Mouse (Mus musculus): Measurements from ENCODE around the gene Jhy.

Gene Jhy

DNA sequence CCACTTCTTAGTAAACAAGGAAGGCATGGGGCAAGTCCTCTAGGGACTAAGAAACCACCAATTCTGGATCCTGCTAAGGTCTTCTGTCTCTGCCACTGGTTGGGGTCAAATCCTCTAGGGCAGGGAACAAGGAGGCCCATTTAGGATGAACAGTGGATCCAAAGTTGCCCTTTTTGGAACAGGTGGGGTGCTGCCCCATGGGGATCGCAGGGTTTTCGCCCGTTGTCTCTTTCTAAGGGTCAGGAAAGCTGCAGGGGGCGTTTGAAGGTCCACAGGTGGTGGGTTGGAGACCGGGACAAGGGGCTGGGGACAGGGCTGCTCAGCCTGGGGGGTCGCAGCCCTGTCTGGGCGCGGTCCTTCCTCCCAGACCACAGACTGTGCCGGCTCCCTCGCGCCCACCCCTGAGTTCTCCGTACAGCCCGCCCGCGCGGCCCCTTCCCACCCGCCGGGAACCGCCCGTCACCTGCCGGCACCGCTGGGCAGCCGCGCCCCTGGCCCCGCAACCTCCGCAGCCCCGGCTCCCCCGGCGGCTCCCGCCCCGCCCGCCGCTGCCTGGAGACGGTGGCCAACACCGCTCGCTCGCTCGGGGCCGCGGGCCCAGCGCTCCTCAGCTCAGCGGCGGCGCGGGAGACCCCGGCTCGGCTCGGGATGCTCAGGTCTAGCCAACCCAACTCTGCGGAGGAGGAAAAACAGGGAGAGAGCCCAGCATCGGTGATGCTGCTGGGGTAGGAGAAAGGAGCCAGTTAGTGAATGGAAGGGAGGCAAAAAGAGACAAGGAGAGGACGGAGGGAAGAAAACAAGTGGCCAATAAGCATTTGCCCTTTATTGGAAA lies at the start of gene Jhy:
Gene Jhy, minus strand, starts transcription at position 533 of the 832 bp plus-strand sequence.
- no peak for DNase-seq (ENCODE audit: extremely low read depth, low read depth, low spot score)

DNA sequence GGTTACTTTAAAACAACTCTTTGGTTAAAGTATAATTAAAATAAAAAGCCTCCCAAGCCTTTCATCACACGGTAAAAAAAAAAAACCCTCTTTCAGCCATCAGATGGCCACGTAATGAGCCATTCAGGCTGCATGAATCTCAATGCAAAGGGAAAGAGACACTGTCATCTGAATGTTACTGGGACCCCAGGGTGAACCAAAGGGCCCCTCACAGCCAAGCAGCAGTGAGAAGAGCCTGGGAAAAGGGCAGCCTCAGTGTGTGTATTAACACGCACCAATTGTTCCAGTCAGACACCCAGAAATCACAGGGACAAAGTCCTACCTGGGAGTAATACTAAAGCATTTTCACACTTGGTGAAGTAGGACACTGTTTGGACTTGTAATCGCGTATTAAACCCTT lies 48.5 kb upstream of the Jhy start:
- DNase-seq (ENCODE audit: extremely low read depth, low read depth, low spot score), result no peak

DNA sequence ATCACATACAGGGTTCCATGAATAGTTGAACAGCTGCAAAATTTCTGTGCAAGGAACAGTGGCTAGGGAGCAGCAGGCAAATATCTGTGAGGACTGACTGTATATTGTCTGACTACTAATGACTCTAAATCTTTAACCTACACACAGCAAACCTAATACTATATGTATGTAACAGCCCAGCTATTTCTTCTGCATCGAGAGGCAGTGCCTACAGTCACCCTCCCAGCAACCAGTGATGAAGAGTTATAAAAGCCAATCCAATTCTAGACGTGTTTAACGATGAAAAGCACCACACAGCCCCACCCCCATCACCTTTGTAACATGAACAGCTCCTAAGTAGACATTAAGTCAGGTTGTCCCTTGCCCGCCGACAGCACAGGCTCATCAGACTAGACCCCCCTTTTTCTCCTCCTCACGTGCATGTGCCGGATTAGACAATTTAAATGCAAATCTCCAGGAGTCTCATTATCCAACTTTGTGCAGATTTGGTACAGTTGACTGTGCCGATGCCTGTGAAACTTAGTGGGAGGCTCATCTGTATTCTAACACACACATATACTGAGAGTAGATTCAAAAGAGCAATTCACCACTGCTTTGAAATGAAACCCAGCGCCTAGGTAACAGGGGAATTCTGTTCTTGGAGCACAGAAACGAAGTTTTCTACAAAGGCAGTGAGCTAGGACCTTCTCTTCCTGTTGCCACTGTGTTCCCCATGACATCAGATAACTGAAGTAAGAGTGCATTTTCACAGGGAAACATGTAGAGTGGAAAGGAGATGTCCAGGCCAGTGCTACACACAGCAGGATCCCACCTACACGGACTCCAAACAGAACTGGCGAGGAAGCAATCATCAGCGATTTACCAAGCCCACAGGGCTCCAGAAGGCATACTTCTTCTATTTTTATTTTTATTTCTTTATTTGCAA lies 47.9 kb upstream of the Jhy start:
- no peak for DNase-seq (ENCODE audit: extremely low read depth, low read depth, low spot score)

DNA sequence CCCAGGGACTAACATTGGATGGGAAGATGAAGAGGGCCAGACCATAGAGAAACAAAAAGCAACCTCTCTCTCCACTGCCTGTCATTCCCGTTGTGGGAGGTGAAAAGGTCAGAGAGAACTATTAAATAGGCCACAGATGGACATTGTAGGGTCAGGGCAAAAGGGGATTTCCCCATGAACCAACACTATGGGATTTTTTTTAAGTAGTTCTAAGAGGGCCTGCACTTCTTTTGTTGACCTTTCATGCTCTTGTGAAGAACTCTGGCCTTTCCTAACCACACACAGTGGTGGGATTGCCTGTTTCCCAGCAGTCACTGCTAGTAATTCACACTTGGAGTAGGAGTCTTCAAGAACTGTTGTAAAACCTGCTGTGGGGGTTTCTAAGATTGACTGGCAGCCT lies 43.9 kb upstream of the Jhy start:
- DNase-seq (ENCODE audit: extremely low read depth, low read depth, low spot score), result no peak

DNA sequence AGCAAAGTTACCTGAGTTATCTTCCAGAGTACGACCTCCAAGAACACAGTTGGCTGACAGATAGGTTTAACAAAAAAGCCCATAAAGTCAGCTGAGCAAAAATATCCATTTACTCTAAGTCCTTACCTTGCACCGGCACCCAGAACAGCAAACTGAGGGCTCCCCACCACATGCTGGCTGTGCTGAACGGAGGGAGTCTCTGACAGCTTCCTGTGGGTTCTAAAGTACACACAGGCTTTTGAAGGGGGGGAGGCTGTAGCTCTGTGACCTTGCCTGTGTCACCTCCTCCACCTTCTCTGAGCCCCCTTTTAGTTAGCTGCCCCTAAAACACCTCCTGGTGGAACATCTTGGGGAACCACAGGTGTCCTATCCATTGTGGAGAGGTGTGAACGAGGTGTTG lies 40.5 kb upstream of the Jhy start, which contains the start of gene Crtam:
Gene Crtam, minus strand, starts transcription at position 214 of the 400 bp plus-strand sequence.
- no peak for DNase-seq (ENCODE audit: extremely low read depth, low read depth, low spot score)

DNA sequence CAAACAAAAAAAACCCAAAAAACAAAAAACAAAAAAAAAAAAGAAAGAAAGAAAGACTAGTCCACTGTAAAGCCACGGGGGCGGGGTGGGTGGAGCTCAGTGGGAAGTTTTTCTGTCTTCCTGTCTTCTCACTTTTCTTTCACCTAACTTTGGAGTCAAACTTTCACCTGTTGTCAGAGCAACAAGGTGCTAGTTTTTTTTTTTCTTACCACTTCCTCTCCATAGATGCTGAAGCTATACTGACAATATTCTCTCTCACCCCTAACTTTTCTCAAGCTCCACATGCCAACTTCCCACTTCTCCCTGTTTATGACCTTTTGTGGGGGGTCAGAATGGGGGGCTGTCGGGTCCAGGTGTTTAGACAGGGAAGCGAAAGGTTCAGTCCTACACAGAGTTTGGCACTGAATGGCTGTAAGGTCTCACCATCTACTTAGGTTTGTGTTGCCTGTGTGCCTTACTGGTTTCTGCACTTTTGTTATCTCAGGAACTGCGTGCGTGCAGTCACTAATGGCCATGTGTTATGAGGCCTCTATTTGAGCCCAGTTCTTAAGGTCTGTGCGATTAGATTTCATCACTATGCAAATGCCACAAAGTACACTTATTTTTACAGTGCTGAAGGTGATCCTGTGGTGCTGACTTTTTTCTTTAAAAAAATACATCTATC lies 33.3 kb upstream of the Jhy start:
- DNase-seq (ENCODE audit: extremely low read depth, low read depth, low spot score), result no peak

DNA sequence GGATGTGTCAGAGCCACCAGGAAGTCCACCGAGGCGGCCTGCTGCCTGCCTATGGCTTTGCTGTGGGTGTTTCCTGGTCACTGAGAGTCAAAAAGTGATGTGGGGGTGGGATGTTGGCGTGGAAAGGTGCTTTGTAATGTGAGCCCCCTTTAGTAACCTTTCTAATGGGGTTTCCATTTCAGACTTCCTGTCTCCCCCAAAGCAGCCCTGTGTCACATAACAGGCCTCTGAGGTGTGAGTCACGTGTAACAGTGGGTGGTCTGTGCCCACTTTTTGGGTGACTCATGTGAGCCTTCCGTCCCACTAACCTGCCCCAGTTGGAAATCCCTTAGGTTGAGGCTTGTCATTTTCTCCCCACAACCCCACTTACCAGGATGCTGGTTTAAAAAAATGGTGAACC lies 30.2 kb upstream of the Jhy start:
- DNase-seq (ENCODE audit: extremely low read depth, low read depth, low spot score), result no peak

DNA sequence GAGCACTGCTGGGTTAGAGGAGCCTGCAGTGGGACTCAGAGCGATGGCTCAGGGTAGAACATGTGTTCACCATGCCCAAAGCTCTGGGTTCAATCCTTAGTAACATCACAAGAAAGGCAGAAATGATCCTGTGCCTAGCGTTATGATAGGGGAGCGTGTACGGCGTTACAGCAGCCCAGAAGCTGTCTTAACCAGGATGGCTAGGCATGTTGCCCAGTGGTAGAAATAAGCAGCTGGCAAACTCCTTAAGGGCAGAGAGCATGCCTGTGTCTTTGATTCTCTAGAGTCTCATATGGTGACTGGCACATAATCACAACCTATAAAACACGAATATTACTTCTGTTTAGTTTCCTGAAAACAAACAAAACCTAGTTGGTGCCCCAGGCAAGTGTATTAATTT lies 27.6 kb upstream of the Jhy start:
- no peak for DNase-seq (ENCODE audit: extremely low read depth, low read depth, low spot score)

DNA sequence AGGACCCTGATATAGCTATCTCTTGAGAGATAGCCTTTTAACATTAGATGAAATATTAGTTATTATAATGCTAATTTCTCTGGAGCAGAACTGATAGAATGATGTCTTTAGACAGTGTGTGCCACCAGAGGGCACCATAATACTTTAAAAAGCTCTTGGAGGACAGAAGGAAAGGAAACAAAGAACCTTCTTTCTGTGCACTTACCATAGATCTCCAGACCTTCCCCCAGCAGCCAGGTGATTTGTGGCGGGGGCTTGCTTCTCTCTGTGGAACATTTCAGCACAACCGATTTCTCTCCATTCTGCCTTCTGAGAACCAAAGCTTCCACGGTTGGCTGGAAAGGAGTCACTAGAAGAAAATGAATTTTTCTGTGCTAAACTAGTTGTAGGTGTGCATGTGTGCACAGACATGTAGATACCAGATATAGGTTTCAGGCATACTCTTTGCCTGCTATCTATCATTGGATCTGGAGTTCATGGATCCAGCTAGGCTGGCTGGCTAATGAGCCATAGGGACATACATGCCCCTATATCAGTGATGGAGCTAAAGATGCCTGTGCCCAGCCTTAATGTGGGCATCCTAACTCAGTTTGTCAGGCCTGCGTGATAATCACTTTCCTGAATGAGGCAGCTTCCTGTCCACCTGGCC lies 26.1 kb upstream of the Jhy start:
- DNase-seq (ENCODE audit: extremely low read depth, low read depth, low spot score), result no peak

DNA sequence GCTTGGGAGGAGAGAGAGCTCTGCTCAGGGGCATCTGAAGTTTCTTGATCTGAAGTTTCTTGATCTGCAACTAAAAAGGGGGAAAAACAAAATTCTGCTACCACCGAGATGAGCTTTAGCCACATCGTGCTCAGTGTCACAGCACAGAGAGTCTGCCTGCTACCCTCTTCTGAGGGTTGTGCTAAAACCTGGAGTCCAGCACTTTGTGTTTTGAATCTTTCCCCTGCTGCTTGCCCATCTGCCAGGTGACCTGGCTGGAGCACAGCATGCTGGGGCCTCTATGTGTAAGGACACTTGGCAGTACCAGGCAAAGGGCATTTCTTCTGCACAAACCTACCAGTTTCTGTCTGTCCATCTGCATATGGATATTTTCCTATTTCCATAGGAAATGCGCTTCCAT lies 20.4 kb upstream of the Jhy start:
- no peak for DNase-seq (ENCODE audit: extremely low read depth, low read depth, low spot score)

DNA sequence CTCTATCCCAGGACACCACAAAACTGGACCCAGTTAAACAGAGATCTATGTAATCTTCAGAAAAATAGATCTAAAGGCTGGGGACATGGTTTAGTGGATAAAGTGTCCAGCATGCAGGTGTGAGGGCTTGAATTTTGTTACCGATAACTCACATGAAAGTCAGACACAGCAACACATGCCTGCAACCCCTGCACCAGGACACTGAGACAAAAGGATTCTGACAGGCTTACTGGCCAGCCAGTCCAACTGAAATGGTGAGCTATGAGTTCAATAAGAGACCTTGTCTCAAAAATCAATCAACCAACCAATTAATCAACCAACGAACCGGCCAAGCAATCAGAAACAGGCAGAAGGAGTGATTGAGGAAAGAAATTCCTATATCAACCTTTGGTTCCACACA lies 19.8 kb upstream of the Jhy start:
- no peak for DNase-seq (ENCODE audit: extremely low read depth, low read depth, low spot score)

DNA sequence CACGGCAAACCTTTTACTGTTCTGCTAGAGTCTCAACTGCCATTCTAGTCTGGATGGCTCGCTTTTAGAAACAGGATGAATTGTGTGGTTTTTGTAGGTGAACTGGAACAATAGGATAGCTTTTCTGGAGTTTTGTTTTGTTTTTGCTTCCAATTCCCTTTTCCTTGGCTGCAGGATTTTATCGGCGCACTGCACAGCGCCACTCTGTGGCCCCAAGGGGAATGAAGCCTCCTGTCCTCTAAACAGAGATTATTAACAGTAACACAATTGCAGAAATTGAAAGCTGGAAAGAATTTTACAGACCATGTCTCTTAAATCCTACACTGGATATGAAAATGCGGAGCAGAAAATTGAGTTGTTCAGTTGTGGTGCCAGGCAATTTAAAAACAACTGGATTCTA lies 18.6 kb upstream of the Jhy start:
- no peak for DNase-seq (ENCODE audit: extremely low read depth, low read depth, low spot score)

DNA sequence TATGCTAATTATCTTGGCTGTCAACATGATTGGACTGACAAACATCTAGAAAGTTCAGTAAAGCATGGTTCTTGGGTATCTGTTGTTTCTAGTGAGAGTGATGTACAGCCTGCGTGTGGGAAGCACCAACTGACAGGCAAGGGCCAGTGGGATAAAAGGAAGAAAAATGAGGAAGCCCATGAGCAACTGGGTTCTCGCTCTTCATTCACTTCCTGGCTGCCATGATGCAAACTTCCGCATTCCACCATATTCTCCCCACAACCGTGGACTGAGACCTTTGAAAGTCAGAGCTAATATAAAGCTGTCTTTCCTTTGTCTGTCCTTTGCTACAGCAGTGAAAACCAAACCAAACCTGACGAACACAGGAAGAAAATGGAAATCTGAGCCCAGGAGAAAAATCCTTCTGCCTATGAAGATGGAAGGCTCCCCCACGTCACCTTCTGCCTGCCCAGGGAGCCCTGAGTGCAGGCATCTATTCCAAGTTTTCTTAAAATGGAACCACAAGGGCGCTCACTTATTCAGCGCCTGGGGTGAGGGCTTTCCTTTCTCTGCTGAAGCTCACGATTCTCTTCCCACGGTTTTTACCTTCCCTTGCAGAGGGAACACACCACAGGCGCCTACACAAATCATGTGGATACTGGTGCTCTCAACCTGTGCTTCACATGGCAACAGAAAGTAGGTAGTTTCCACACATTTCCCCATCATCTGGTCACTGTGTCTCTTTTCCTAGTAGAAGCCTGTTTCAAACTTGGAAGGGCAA lies 10.3 kb upstream of the Jhy start:
- DNase-seq (ENCODE audit: extremely low read depth, low read depth, low spot score), result no peak

DNA sequence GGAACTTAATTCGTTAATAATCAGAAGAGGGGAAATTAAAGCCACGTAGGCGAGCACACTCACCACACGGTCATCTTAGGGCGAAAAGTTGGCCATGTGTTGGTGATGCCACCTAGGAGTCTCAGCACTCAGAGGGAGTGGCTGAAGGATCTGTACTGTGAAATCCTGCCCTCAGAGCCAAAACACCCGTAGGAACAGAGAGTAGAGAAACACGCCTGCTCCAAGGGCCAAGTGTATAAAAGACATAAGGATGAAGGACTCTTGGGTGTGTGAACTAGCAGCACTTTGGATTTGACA lies 448 bp upstream of the Jhy start:
- no peak for DNase-seq (ENCODE audit: extremely low read depth, low read depth, low spot score)

DNA sequence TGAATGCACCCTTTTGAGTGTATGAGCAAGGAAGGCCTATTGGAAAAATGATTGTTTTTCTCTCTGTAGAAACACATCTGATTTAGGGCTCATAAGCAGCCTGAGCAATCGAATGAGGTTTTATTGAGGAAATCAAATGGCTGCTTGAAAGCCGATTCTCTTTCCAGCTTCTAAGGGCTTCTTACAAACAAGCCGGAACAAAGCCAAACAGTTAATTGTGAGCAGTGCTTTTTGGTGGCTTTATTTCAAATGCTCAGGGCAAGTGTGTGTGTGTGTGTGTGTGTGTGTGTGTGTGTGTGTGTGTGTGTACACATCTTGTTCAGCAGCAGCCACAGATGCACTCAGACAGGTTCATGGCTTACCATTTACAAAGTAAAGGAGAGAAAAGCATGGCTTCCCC lies 2.5 kb downstream of the Jhy start:
- no peak for DNase-seq (ENCODE audit: extremely low read depth, low read depth, low spot score)

DNA sequence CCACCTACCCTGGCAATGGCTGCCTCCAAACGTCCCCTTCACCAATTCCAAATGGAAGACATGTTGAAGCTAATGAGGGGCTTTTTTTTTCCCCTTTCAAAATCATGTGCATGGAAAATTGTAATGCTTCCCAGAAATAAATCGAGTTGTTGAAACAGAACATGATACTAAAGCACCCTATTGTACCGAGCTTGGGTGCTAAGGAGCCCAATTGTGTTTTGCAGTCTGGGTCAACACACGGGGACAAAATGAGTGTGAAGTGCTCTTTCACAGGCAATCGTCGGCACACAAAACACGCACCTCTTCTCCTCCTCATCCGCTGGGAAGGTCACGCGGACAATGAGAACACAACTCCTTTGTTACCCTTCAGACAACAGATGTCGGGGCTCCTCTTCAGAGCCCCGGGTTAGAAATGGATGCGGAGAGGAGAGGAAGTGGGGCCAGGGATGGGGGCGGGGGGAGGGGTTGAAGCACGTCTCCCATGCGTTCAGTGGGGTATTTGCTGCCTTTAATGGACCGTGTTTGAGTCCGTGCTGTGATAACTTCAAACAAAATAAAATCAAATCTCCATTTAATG lies 14.8 kb downstream of the Jhy start:
- DNase-seq (ENCODE audit: extremely low read depth, low read depth, low spot score), result no peak

DNA sequence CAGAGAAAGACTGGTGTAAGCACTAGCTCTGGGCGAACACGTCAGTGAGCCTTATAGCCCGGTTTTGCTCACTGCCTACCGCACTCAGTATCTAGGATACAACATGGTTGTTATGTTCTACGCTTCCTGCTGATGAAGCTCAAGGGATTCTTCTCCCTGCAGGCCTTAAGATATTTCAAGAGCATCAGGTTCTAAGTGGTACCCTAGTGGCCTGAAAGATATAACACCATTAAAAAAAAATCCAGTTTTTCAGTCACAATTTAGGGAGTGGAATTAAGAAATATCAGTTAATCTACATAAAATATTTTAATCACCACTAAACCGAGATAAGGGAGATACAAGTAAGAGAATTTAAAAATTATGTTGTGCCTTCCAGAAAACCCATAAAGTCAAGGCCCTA lies 15.4 kb downstream of the Jhy start:
- DNase-seq (ENCODE audit: extremely low read depth, low read depth, low spot score), result no peak

DNA sequence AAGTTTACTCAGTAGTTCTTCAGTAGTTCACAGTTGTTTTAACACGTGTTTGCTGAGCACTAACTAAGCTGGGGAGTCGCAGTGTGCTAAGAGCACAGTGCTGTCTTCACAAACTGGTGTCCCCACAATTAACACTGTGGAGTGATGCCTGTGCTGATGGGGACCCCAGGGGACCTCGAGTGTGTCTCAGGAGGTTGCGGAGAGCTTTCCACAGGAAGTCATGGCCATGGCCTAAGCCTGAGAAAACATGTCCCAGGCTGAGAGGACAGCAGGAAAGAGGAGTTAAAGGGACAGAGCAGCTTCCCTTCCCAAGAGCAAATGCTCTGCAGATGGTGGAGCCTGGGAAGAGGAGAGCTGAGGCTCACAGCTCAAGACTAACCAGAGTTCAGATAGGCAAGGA lies 16.8 kb downstream of the Jhy start:
- DNase-seq (ENCODE audit: extremely low read depth, low read depth, low spot score), result no peak

DNA sequence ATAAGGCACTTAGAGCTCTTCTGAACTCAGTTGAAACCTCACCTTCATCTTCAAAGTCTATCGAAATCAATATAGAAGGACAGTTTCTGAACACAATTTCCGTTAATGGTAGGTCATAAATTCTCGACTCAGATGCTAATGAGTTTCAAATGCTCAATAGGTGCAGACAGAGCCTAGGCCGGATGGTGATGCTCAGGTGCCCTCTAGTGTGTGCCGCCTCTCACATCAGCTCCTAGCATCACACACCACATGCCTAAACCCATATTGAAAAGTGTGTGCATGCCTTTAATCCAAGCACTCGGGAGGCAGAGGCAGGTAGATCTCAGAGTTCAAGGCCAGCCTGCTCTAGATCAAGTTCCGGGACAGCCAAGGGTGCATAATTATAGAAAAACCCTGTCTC lies 26.5 kb downstream of the Jhy start:
- DNase-seq (ENCODE audit: extremely low read depth, low read depth, low spot score), result no peak

DNA sequence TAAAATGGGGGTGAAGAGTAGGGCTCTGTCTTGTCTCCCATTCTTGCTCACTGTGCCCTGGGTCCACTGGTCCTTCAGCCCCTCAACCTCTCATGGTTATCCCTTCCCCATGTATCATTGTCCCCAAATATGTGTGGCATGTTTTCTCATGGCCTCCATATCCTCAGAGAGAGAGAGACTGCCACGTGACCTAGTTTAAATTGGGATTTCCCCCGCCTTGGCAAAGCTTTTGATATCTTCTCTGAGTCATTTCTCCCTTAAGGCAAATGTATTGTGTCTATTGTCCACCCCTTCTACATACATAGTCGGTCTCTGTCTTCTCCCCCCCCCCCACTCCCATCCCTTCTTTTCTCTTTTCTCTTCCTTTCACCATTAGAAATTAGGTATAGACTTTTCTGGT lies 30.6 kb downstream of the Jhy start:
- DNase-seq (ENCODE audit: extremely low read depth, low read depth, low spot score), result no peak
